Mouse (Mus musculus) forebrain, embryonic 15.5 days (tissue): Measurements from ENCODE around the gene Ywhab. TPM values are rescaled to one million over a fixed set of nuclear protein-coding genes. Genes with fewer than 3 reads are reported as not detected.

ENCODE experiments used
- ATAC-seq: fragments of 200-750 bp; cut with Nextera tagmentation; replicated peaks from 2 replicates; pipeline ENCODE4 v1.8.0; 2017; ENCODE audit warnings: mild to moderate bottlenecking, moderate TSS enrichment, moderate library complexity
- H3K27ac ChIP-seq: fragments of 300-500 bp; sonication (generic); replicated peaks from 2 replicates; pipeline ENCODE4 v1.5.1; 2015; ENCODE audit warnings: mild to moderate bottlenecking, inconsistent platforms
- H3K27me3 ChIP-seq: fragments of 300-500 bp; sonication (generic); 2 replicates; pipeline ENCODE4 v1.6.1; 2015; ENCODE audit warnings: inconsistent platforms
- H3K36me3 ChIP-seq: fragments of 300-500 bp; sonication (generic); 2 replicates; pipeline ENCODE4 v1.6.1; 2015; ENCODE audit warnings: mild to moderate bottlenecking, inconsistent platforms
- H3K4me1 ChIP-seq: fragments of 300-500 bp; sonication (generic); 2 replicates; pipeline ENCODE4 v1.6.1; 2015; ENCODE audit warnings: inconsistent platforms
- H3K4me2 ChIP-seq: fragments of 300-500 bp; sonication (generic); replicated peaks from 2 replicates; pipeline ENCODE4 v1.6.1; 2015; ENCODE audit warnings: mild to moderate bottlenecking, inconsistent platforms
- H3K4me3 ChIP-seq: fragments of 300-500 bp; sonication (generic); 2 replicates; pipeline ENCODE4 v1.5.1; 2015; ENCODE audit warnings: mild to moderate bottlenecking, inconsistent platforms
- H3K9ac ChIP-seq: fragments of 300-500 bp; sonication (generic); replicated peaks from 2 replicates; pipeline ENCODE4 v1.6.1; 2015; ENCODE audit warnings: mild to moderate bottlenecking, inconsistent platforms
- H3K9me3 ChIP-seq: fragments of 300-500 bp; sonication (generic); 2 replicates; pipeline ENCODE4 v1.6.1; 2016; ENCODE audit warnings: inconsistent platforms
- WGBS: fragments of 180-500 bp; shearing (Covaris S2); methylation state at CpG from one replicate; pipeline ENCODE4 v1.1.7; 2015; ENCODE audit warnings: mixed read lengths; 5-methylcytosine and 5-hydroxymethylcytosine counted together
- polyA plus RNA-seq: library from polyadenylated mRNA; unstranded; fragments of >200 nt; fragmentation: Nextera tagmentation; extraction: Ambion mirVana; gene quantifications from 2 replicates; pipeline ENCODE4 v1.2.1, GENCODE M21; 2015

The Ywhab gene
- polyA plus RNA-seq, 1 experiment from 2014 or later = 450 TPM

GRCm38 (mm10) chr2:164010944-164011343, 16.2 kb downstream of the Ywhab start:
- peaks cover 21% of the 10 kb centered on the region for H3K4me1 ChIP-seq
- H3K36me3 ChIP-seq = peaks cover 46% of the 10 kb centered on the region
- ATAC-seq = no peak
- H3K4me2 ChIP-seq = no peak overlapping the region
- no peaks in the 10 kb centered on the region for H3K9me3 ChIP-seq
- no peak overlapping the region for H3K27ac ChIP-seq
- H3K27me3 ChIP-seq = no peaks in the 10 kb centered on the region
- H3K9ac ChIP-seq = no peak overlapping the region
- no peak overlapping the region for H3K4me3 ChIP-seq
- WGBS = 99% methylated on average over 3 of the region's 3 CpGs

- no peak overlapping the region for H3K27ac ChIP-seq
- peaks cover 82% of the 10 kb centered on the region for H3K36me3 ChIP-seq
- WGBS = 94% methylated on average over 16 of the region's 16 CpGs
Measured at GRCm38 (mm10) chr2:164015304-164015703, 20.5 kb downstream of the Ywhab start.

GRCm38 (mm10) chr2:164018910-164019309, 24.1 kb downstream of the Ywhab start:
- WGBS = 96% methylated on average over 3 of the region's 3 CpGs

More at GRCm38 (mm10) chr2:164015304-164015703, 20.5 kb downstream of the Ywhab start:
- no peak for ATAC-seq
- Histone ChIP-seq H3K4me1 (no peaks in the 10 kb centered on the region), H3K4me3 (no peak overlapping the region), H3K9me3 (no peaks in the 10 kb centered on the region), H3K27me3 (no peaks in the 10 kb centered on the region), H3K9ac (no peak overlapping the region), H3K4me2 (no peak overlapping the region)

GRCm38 (mm10) chr2:164019943-164020342, 25.2 kb downstream of the Ywhab start:
- Histone ChIP-seq H3K9me3 (no peaks in the 10 kb centered on the region), H3K4me1 (no peaks in the 10 kb centered on the region), H3K4me2 (no peak overlapping the region), H3K9ac (no peak overlapping the region), H3K27ac (no peak overlapping the region), H3K36me3 (peaks cover 49% of the 10 kb centered on the region), H3K27me3 (no peaks in the 10 kb centered on the region), H3K4me3 (no peak overlapping the region)
- no peak for ATAC-seq
- 91% methylated on average over 4 of the region's 4 CpGs for WGBS

More at GRCm38 (mm10) chr2:164018910-164019309, 24.1 kb downstream of the Ywhab start:
- Histone ChIP-seq H3K4me1 (no peaks in the 10 kb centered on the region), H3K4me3 (no peak overlapping the region), H3K27ac (no peak overlapping the region), H3K4me2 (no peak overlapping the region), H3K9ac (no peak overlapping the region), H3K27me3 (no peaks in the 10 kb centered on the region), H3K9me3 (no peaks in the 10 kb centered on the region), H3K36me3 (peaks cover 60% of the 10 kb centered on the region)
- no peak for ATAC-seq

- Histone ChIP-seq H3K9me3 (no peaks in the 10 kb centered on the region), H3K4me3 (no peak overlapping the region), H3K36me3 (peaks cover 28% of the 10 kb centered on the region), H3K4me1 (no peaks in the 10 kb centered on the region), H3K27me3 (no peaks in the 10 kb centered on the region), H3K27ac (no peak overlapping the region), H3K4me2 (no peak overlapping the region), H3K9ac (no peak overlapping the region)
- no peak for ATAC-seq
- WGBS = 67% methylated on average over 2 of the region's 2 CpGs
Measured at GRCm38 (mm10) chr2:164022104-164022503, 27.3 kb downstream of the Ywhab start.

- Histone ChIP-seq H3K9ac (no peak within 1 kb of the TSS), H3K9me3 (no peaks in the 10 kb centered on the region), H3K36me3 (0 out of 2 replicates have a peak, but pooled peaks cover 3% of the 10 kb centered on the region), H3K27ac (no peak within 1 kb of the TSS), H3K4me3 (no peak within 1 kb of the TSS), H3K4me1 (no peaks in the 10 kb centered on the region), H3K4me2 (no peak within 1 kb of the TSS), H3K27me3 (no peaks in the 10 kb centered on the region)
- no peak for ATAC-seq
- 87% methylated on average over 16 of the region's 16 CpGs for WGBS
Measured at GRCm38 (mm10) chr2:164025150-164025549, 30.4 kb downstream of the Ywhab start, which contains the start of gene Pabpc1l. Pabpc1l (plus strand) TSS chr2:164025450.

- Histone ChIP-seq H3K9me3 (no peaks in the 10 kb centered on the region), H3K27ac (no peak overlapping the region), H3K36me3 (no peaks in the 10 kb centered on the region), H3K4me3 (no peak overlapping the region), H3K4me1 (no peaks in the 10 kb centered on the region), H3K9ac (no peak overlapping the region), H3K27me3 (no peaks in the 10 kb centered on the region), H3K4me2 (no peak overlapping the region)
- ATAC-seq = no peak
- WGBS = 80% methylated on average over 10 of the region's 10 CpGs
Measured at GRCm38 (mm10) chr2:164031147-164031546, 36.4 kb downstream of the Ywhab start.

GRCm38 (mm10) chr2:164032973-164033372, 38.2 kb downstream of the Ywhab start:
- 0 out of 2 replicates have a peak, but pooled peaks cover 2% of the 10 kb centered on the region for H3K4me1 ChIP-seq
- no peaks in the 10 kb centered on the region for H3K36me3 ChIP-seq
- H3K4me2 ChIP-seq = no peak overlapping the region
- H3K4me3 ChIP-seq = no peak overlapping the region
- no peaks in the 10 kb centered on the region for H3K9me3 ChIP-seq
- WGBS = 90% methylated on average over 3 of the region's 3 CpGs
- H3K27ac ChIP-seq = no peak overlapping the region
- no peaks in the 10 kb centered on the region for H3K27me3 ChIP-seq
- no peak overlapping the region for H3K9ac ChIP-seq
- no peak for ATAC-seq

- 0 out of 2 replicates have a peak, but pooled peaks cover 2% of the 10 kb centered on the region for H3K4me1 ChIP-seq
- H3K9ac ChIP-seq = no peak overlapping the region
- H3K36me3 ChIP-seq = no peaks in the 10 kb centered on the region
- H3K4me3 ChIP-seq = no peak overlapping the region
- ATAC-seq = no peak
- no peak overlapping the region for H3K27ac ChIP-seq
- 54% methylated on average over 10 of the region's 10 CpGs for WGBS
- no peaks in the 10 kb centered on the region for H3K27me3 ChIP-seq
- no peak overlapping the region for H3K4me2 ChIP-seq
- no peaks in the 10 kb centered on the region for H3K9me3 ChIP-seq
Measured at GRCm38 (mm10) chr2:164036520-164037019, 41.8 kb downstream of the Ywhab start.

- H3K4me3 ChIP-seq = no peak overlapping the region
- no peak overlapping the region for H3K9ac ChIP-seq
- WGBS = 93% methylated on average over 1 of the region's 1 CpGs
- 0 out of 2 replicates have a peak, but pooled peaks cover 2% of the 10 kb centered on the region for H3K4me1 ChIP-seq
- ATAC-seq = peak; percentile 48; the same call in 1 of the 2 replicates
- H3K9me3 ChIP-seq = no peaks in the 10 kb centered on the region
- no peaks in the 10 kb centered on the region for H3K27me3 ChIP-seq
- H3K4me2 ChIP-seq = no peak overlapping the region
- H3K27ac ChIP-seq = no peak overlapping the region
- H3K36me3 ChIP-seq = no peaks in the 10 kb centered on the region
Measured at GRCm38 (mm10) chr2:164038407-164039028, 43.8 kb downstream of the Ywhab start.

GRCm38 (mm10) chr2:164040949-164041348, 46.2 kb downstream of the Ywhab start:
- no peaks in the 10 kb centered on the region for H3K36me3 ChIP-seq
- no peak overlapping the region for H3K27ac ChIP-seq
- ATAC-seq = no peak
- WGBS = 86% methylated on average over 6 of the region's 6 CpGs
- no peaks in the 10 kb centered on the region for H3K9me3 ChIP-seq
- no peak overlapping the region for H3K4me2 ChIP-seq
- 0 out of 2 replicates have a peak, but pooled peaks cover 2% of the 10 kb centered on the region for H3K4me1 ChIP-seq
- no peak overlapping the region for H3K9ac ChIP-seq
- no peak overlapping the region for H3K4me3 ChIP-seq
- H3K27me3 ChIP-seq = no peaks in the 10 kb centered on the region

- H3K4me2 ChIP-seq = no peak overlapping the region
- ATAC-seq = no peak
Measured at GRCm38 (mm10) chr2:164041523-164041922, 46.8 kb downstream of the Ywhab start.

More at GRCm38 (mm10) chr2:164041523-164041922, 46.8 kb downstream of the Ywhab start:
- H3K4me3 ChIP-seq = no peak overlapping the region
- H3K9ac ChIP-seq = no peak overlapping the region
- no peaks in the 10 kb centered on the region for H3K36me3 ChIP-seq
- no peaks in the 10 kb centered on the region for H3K27me3 ChIP-seq
- 92% methylated on average over 2 of the region's 2 CpGs for WGBS
- H3K9me3 ChIP-seq = no peaks in the 10 kb centered on the region
- H3K27ac ChIP-seq = no peak overlapping the region
- 0 out of 2 replicates have a peak, but pooled peaks cover 1% of the 10 kb centered on the region for H3K4me1 ChIP-seq
